Mouse (Mus musculus): Measurements from ENCODE around the gene Gkn1.
A peak's percentile ranks its signal among the peaks of the same experiment; 100 is the strongest.

The Gkn1 gene

DNA sequence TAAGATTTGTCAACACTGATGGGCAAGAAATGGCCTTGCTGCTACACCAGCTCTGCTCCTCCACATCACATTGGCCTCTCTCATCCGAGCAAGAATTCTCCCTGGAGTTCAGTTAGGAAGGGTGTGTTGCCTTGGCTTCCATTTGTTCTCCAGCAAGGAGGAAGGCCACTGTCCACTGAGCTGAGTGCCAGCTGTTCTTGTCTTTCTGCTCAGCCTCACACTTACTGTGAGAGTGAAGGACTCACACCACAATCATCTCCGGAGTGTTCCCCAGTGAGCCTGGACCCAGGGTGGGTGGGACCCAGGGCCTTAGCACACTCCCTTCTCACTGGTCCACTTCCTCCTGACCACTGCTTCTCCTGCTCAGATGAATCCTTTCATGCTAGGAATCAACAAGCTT, 23.8 kb downstream of the Gkn1 start:
- no peak for DNase-seq (ENCODE audit: low read depth, low spot score)

DNA sequence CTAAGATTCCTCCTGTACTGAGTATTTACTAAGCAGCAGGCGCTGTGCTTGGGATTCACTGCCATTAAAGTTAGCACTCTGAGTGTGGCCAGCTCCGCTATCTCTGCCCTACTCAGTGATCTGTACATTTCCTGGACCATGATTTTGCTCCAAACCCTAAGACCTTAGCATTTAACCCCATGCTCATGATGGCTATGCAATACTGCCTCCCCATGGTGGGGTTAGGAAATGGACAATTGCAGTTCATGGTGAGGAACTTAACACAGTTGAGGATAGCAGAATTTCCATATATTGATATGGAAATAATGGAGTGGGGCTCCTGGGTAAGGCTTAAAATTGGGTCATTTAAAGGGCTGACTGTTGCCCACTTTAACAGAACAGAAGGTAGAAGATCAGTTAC, 27.4 kb downstream of the Gkn1 start:
- DNase-seq (ENCODE audit: low read depth, low spot score) = peak; percentile 56

DNA sequence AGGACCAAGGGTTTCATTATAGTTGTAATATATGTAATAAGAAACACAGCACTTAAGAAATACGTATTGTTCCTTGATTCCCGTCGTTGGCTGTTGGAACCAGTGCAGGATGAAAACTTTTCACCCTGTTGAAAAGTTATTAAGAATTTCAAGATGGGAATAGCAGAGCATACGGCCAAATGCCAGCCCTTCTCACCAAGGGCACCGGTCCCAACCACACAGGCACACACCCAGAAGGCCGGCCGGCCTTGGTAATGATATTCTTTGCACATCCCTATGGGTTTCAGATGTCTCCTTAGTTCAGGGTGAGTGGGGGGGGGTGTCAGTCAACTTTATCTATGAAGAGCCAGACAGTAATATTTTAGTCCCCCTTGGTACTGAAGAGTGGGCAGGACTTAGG, 32.1 kb downstream of the Gkn1 start:
- no peak for DNase-seq (ENCODE audit: low read depth, low spot score)

DNA sequence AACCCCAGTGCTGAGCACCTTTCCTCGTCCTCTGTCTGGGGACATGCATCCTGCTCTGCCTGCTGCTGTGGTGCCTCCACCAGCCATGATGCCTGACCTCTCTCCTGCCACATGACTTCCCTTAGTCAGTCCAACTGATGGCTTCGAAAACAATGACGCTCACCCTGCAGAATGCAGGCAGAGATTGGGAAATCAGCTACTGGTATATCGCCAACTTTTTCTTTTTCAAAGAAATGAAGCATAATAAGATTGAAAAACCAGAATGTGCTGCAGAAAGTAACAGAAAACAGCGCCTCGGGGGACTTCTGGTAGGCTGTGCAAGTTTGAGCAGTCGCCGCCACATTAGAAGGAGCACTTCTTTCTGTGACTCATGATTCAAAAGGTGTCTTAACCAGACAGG, 33.8 kb downstream of the Gkn1 start:
- no peak for DNase-seq (ENCODE audit: low read depth, low spot score)

DNA sequence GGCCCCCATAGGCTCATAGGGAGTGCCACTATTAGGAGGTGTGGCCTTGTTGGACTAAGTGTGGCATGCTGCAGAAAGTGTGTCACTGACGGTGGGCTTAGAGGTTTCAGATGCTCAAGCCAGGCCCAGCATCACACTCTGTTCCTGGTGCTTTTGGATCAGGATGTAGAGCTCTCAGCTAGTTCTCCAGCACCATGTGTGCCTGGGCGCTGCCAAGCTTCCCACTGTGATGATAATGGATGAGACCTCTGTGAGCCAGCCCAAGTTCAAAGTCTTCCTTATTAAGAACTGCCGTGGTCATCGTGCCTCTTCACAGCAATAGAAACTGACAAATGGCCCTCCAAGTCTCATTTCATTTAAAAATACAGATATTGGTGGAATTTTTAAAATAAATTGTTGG, 38.0 kb downstream of the Gkn1 start:
- DNase-seq (ENCODE audit: low read depth, low spot score) = no peak

DNA sequence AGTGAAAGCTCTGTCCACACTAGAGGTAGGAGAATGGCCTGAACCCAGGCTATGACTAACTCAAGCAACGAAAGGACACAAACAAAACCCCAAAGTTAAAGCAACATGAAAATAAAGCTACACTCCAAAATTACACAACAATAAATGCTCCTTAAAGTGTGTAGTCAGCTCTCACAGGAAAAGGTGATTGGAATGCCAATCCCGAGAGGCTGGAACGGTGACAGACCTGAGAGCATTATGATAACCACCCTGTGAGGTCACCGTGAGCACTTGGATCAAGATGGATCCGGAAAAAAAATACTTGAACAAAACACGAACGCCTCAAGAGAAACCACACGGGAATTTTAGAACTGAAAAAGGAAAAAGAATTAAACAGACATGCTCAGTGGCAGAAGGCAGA, 46.3 kb downstream of the Gkn1 start:
- DNase-seq (ENCODE audit: low read depth, low spot score) = no peak

DNA sequence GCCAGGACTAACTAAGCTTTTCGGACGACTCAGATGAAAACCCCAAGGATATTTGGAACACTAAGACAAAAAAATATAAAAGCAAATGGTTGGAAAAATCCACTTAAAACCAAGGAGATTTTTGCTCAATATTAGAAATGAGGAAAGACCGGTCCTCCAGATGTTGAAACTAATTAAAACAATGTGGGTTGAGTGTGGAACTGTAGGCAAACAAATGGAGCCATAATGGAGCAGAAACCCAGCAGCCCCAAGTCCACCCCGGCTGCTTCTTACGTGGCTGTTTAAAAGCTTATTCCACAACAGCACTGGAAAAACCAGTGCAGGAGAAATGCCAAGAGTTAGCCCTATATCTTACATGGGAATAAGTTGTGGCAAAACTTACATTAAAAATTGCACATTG, 48.0 kb downstream of the Gkn1 start:
- no peak for DNase-seq (ENCODE audit: low read depth, low spot score)

DNA sequence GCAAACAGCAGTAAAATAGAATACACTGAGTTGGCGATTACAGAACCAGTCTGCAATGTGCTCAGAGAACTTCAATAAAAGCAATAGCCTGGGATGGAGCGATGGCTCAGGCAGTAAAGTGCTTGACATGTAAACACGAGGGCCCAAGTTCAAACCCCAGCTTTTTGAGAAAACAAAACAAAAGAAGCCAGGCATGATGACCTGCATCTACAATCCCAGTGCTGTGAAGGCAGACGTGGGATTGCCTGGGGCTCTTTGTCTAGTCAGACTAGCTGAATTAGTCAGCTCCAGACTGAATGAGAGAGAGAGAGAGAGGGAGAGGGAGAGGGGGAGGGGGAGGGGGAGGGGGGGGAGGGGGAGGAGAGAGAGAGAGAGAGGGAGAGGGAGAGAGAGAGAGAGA, 48.8 kb downstream of the Gkn1 start:
- DNase-seq (ENCODE audit: low read depth, low spot score) = no peak

Data from ZHBTc4 (cell line).